Mouse (Mus musculus): ENCODE data around the gene Olfr1412. TPM values are rescaled to one million over a fixed set of nuclear protein-coding genes. Genes with fewer than 3 reads are reported as not detected.

The Olfr1412 gene
- not detected for total RNA-seq (2023)

GRCm38 (mm10) chr1:92585479-92585878 is at the start of gene Olfr1412:
Gene Olfr1412 (plus strand): TSS chr1:92585779.

GRCm38 (mm10) chr1:92571022-92571421 is 14.6 kb upstream of the Olfr1412 start, which contains the start of gene Olfr1413:
Gene Olfr1413 (plus strand): TSS chr1:92571322.

GRCm38 (mm10) chr1:92594111-92594510 is 8.5 kb downstream of the Olfr1412 start, which contains the start of gene Olfr1411:
Gene Olfr1411 (plus strand): TSS chr1:92594411.

GRCm38 (mm10) chr1:92605482-92605881 is 19.9 kb downstream of the Olfr1412 start, which contains the start of gene Olfr1410:
Gene Olfr1410 (plus strand): TSS chr1:92605782.

DNA sequence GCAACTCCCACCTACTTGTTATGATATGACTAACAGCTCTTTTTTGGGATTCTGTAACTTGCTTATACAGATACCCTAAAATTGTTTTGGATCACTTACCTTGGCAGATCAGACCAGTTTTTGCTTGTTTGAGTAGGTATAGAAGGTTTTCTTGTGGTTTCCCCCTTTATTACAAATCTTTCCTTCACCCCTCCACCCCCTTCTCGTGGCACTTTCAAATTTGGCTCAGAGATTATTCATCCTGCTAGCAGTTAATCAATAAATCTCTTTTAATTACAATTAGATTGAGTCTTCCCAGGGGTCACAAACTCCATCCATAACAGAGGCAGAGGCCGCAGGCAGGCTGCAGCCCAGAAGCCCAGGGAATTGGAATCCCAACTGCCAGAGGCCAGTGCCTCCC is 31.9 kb downstream of the Olfr1412 start, which contains the start of gene Olfr12:
TSS of gene Olfr12 (plus strand) at position 301 of the 400 bp plus-strand sequence.

Other genes starting within 250 kb of the Olfr1412 start
- 137 TPM for gene Ndufa10, start 111.9 kb upstream of the Olfr1412 start, total RNA-seq (2023)
- not detected for gene Olfr1416, start 100.7 kb upstream of the Olfr1412 start, total RNA-seq (2023)
- gene Olfr1415, start 89.7 kb upstream of the Olfr1412 start, total RNA-seq (2023), result not detected
- not detected for gene Olfr1414, start 67.1 kb upstream of the Olfr1412 start, total RNA-seq (2023)
- not detected for gene Olfr1413, start 14.5 kb upstream of the Olfr1412 start, total RNA-seq (2023)
- gene Olfr1411, start 8.6 kb downstream of the Olfr1412 start, total RNA-seq (2023), result not detected
- not detected for gene Olfr1410, start 20.0 kb downstream of the Olfr1412 start, total RNA-seq (2023)
- gene Olfr12, start 32.0 kb downstream of the Olfr1412 start, total RNA-seq (2023), result not detected
- 98.9 TPM for gene Cops9, start 56.2 kb downstream of the Olfr1412 start, total RNA-seq (2023)
- gene Otos, start 63.1 kb downstream of the Olfr1412 start, total RNA-seq (2023), result 0.59 TPM
- gene Gpc1, start 245.9 kb downstream of the Olfr1412 start, total RNA-seq (2023), result 4.6 TPM